Mouse (Mus musculus) adrenal gland, postnatal 14 days (tissue): ENCODE results near the gene 1700019D03Rik. TPM values are rescaled to one million over a fixed set of nuclear protein-coding genes. Genes with fewer than 3 reads are reported as not detected.
"Not testable (repeated sequence)": the region's sequence is repeated elsewhere in the genome, so short reads cannot be mapped to it uniquely, and the experiment has no call there.

Experiments used
- DNase-seq: peaks from one replicate; pipeline ENCODE4 v3.0.0; 2021; ENCODE audit warnings: mixed read lengths
- total RNA-seq: library from RNA; stranded (reverse); gene quantifications from 2 replicates; pipeline ENCODE4 v1.2.3, GENCODE M21; 2021

Gene 1700019D03Rik
- total RNA-seq, 1 experiment from 2014 or later: 0.33 TPM

GRCm38 (mm10) chr1:52954456-52954855 lies 65.5 kb downstream of the 1700019D03Rik start:
- DNase-seq: no peak

GRCm38 (mm10) chr1:52953548-52953947 lies 66.4 kb downstream of the 1700019D03Rik start:
- no peak for DNase-seq

- DNase-seq: peak; percentile 36
These were observed 67.2 kb downstream of the 1700019D03Rik start for GRCm38 (mm10) chr1:52952551-52953397.

- no peak for DNase-seq
These were observed 67.8 kb downstream of the 1700019D03Rik start for GRCm38 (mm10) chr1:52952143-52952542.

- no peak for DNase-seq
These were observed 68.7 kb downstream of the 1700019D03Rik start for GRCm38 (mm10) chr1:52951146-52951868.

- DNase-seq: no peak
These were observed 72.1 kb downstream of the 1700019D03Rik start for GRCm38 (mm10) chr1:52947895-52948294.

GRCm38 (mm10) chr1:52939021-52939420 lies 81.0 kb downstream of the 1700019D03Rik start:
- no peak for DNase-seq

GRCm38 (mm10) chr1:52934494-52934893 lies 85.5 kb downstream of the 1700019D03Rik start:
- DNase-seq: no peak

GRCm38 (mm10) chr1:52924482-52924881 lies 95.5 kb downstream of the 1700019D03Rik start:
- not testable (repeated sequence) for DNase-seq

- not testable (repeated sequence) for DNase-seq
These were observed 101.1 kb downstream of the 1700019D03Rik start for GRCm38 (mm10) chr1:52918897-52919296.

GRCm38 (mm10) chr1:52916655-52917054 lies 103.3 kb downstream of the 1700019D03Rik start:
- no peak for DNase-seq

- no peak for DNase-seq
These were observed 110.2 kb downstream of the 1700019D03Rik start for GRCm38 (mm10) chr1:52909783-52910182.

GRCm38 (mm10) chr1:52884208-52884607 lies 135.8 kb downstream of the 1700019D03Rik start:
- peak; percentile 4 for DNase-seq

Other genes with a start within 250 kb of the 1700019D03Rik start
- gene Inpp1, start 202.5 kb downstream of the 1700019D03Rik start, total RNA-seq: 33.2 and 36.4 TPM in 2 replicates
- gene Hibch, start 175.2 kb downstream of the 1700019D03Rik start, total RNA-seq: 109 and 120 TPM in 2 replicates
- gene Mstn, start 41.5 kb upstream of the 1700019D03Rik start, total RNA-seq: not detected in 2 replicates
- gene 1700019A02Rik, start 167.5 kb upstream of the 1700019D03Rik start, total RNA-seq: not detected in 2 replicates